Mouse (Mus musculus) kidney, embryonic 16.5 days (tissue): ENCODE measurements around the gene Zfp42. TPM values are rescaled to one million over a fixed set of nuclear protein-coding genes. Genes with fewer than 3 reads are reported as not detected.

Source experiments
- ATAC-seq: fragments of 200-750 bp; cut with Nextera tagmentation; 2 replicates; pipeline ENCODE4 v1.8.0; 2017; ENCODE audit warnings: moderate TSS enrichment; ENCODE audit not compliant: low FRiP score, low TSS enrichment
- H3K27ac ChIP-seq: fragments of 300-500 bp; sonication (generic); 2 replicates; pipeline ENCODE4 v1.5.1; 2014; ENCODE audit warnings: low read length
- H3K27me3 ChIP-seq: fragments of 300-500 bp; sonication (generic); 2 replicates; pipeline ENCODE4 v1.6.1; 2014; ENCODE audit warnings: low read length, control low read depth, mixed read lengths; ENCODE audit not compliant: insufficient read depth
- H3K36me3 ChIP-seq: fragments of 300-500 bp; sonication (generic); 2 replicates; pipeline ENCODE4 v1.6.1; 2014; ENCODE audit warnings: low read length, control low read depth, mixed read lengths; ENCODE audit not compliant: insufficient read depth
- H3K4me1 ChIP-seq: fragments of 300-500 bp; sonication (generic); 2 replicates; pipeline ENCODE4 v1.6.1; 2014; ENCODE audit warnings: low read length, control low read depth, mixed read lengths; ENCODE audit not compliant: insufficient read depth
- H3K4me2 ChIP-seq: fragments of 300-500 bp; sonication (generic); replicated peaks from 2 replicates; pipeline ENCODE4 v1.6.1; 2014; ENCODE audit warnings: low read depth, low read length
- H3K4me3 ChIP-seq: fragments of 300-500 bp; sonication (generic); 2 replicates; pipeline ENCODE4 v1.5.1; 2014; ENCODE audit warnings: mild to moderate bottlenecking, low read length
- H3K9ac ChIP-seq: fragments of 300-500 bp; sonication (generic); replicated peaks from 2 replicates; pipeline ENCODE4 v1.6.1; 2014; ENCODE audit warnings: low read length
- H3K9me3 ChIP-seq: fragments of 300-500 bp; sonication (generic); 2 replicates; pipeline ENCODE4 v1.6.1; 2016; ENCODE audit warnings: low read length, control low read depth
- WGBS: fragments of 180-500 bp; shearing (Covaris S2); extraction: QIAGEN DNeasy Blood & Tissue Kit; methylation state at CpG from one replicate; pipeline ENCODE4 v1.1.7; 2014; 5-methylcytosine and 5-hydroxymethylcytosine counted together
- polyA plus RNA-seq: library from polyadenylated mRNA; unstranded; fragments of >200 nt; fragmentation: Nextera tagmentation; extraction: Ambion mirVana; gene quantifications from 2 replicates; pipeline ENCODE4 v1.2.1, GENCODE M21; 2015

Zfp42 gene
- polyA plus RNA-seq, 1 experiment from 2014 or later, result not detected

DNA sequence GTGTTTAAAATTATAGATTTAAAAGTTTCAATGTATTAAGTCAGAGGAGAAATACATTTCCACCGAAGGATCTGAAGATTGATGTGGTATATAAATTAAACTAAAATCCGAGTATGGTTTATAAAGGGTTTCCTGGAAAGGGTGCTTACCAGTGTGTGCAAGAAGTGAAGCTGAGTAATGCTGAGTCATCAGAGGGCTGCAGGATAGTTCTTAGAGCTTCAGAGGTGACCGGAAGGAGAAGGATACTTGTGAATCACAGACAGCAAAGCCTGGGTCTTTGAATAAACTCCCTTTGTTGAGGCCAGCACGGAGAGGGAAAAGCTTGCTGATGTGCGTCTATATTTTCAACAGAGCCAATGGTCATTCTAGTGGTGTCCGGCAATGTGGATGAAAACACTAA, 45.8 kb downstream of the Zfp42 start:
- H3K36me3 ChIP-seq, result no peaks in the 10 kb centered on the region
- H3K9me3 ChIP-seq, result no peaks in the 10 kb centered on the region
- ATAC-seq, result no peak
- H3K27ac ChIP-seq, result no peak overlapping the region
- WGBS, result 81% methylated on average over 6 of the region's 6 CpGs
- H3K4me2 ChIP-seq, result no peak overlapping the region
- no peak overlapping the region for H3K9ac ChIP-seq
- H3K27me3 ChIP-seq, result no peaks in the 10 kb centered on the region
- H3K4me1 ChIP-seq, result no peaks in the 10 kb centered on the region
- no peak overlapping the region for H3K4me3 ChIP-seq

DNA sequence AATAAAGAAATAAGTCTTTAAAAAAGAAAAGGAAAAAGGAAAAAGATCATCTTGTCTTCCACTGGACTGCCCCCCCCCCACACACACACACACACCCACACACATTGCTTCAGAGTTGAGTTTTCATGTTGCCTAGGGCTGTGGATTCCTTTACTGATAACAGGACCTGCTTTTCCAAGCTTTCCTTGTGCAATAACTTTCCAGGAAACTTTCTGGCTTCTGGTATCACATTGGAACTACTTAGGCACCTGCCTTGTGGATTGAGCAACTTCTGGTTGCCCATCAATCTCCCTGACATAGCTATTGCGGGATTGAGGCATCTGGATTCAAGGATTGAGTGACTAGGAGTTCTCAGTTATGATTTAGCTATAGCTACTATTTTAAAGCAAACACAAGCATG, 48.9 kb downstream of the Zfp42 start:
- H3K27me3 ChIP-seq, result no peaks in the 10 kb centered on the region
- no peak overlapping the region for H3K9ac ChIP-seq
- no peaks in the 10 kb centered on the region for H3K9me3 ChIP-seq
- no peak for ATAC-seq
- no peaks in the 10 kb centered on the region for H3K4me1 ChIP-seq
- H3K4me2 ChIP-seq, result no peak overlapping the region
- H3K36me3 ChIP-seq, result no peaks in the 10 kb centered on the region
- 77% methylated on average over 1 of the region's 1 CpGs for WGBS
- no peak overlapping the region for H3K4me3 ChIP-seq
- no peak overlapping the region for H3K27ac ChIP-seq

DNA sequence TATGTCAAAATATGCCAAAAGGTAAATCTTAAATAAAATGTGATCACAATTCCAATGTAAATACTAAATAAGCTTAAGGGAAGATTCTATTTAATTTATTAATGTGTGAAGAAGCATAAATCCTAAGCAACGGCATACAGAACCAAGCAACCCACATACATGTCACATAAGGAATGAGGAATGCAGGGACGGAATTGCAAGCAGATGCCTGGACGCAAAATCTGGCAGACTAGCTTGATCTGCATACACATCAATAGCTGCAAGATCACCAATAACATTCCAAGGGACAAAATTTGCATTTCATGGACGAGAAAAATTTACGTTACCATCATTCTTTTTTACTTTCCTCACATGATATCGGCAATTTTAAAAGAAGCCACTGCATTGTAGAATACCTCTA, 51.1 kb downstream of the Zfp42 start:
- no peak for ATAC-seq
- Histone ChIP-seq H3K9ac (no peak overlapping the region), H3K4me3 (no peak overlapping the region), H3K9me3 (no peaks in the 10 kb centered on the region), H3K4me2 (no peak overlapping the region), H3K4me1 (no peaks in the 10 kb centered on the region), H3K27me3 (no peaks in the 10 kb centered on the region), H3K27ac (no peak overlapping the region), H3K36me3 (no peaks in the 10 kb centered on the region)
- WGBS, result 79% methylated on average over 6 of the region's 6 CpGs

DNA sequence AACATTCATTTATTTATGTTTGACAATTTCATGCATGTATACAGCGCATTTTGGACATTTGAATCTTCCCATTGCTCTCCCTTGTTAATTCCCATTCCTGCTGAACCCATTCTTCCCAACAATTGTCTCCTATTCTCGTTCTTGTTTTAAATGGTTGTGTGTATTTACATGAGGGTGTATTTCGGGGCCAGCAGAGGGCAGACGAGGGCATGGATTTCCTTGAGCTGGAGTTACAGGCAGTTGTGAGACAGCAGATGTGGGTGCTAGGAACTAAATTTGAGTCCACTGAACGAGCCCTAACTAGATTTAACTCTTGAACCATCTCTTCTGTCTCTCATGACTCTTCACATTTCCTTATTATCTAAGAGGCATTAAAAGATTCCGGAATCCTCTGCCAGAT, 55.1 kb downstream of the Zfp42 start:
- H3K9ac ChIP-seq, result no peak overlapping the region
- H3K36me3 ChIP-seq, result no peaks in the 10 kb centered on the region
- H3K27me3 ChIP-seq, result no peaks in the 10 kb centered on the region
- H3K27ac ChIP-seq, result no peak overlapping the region
- WGBS, result 79% methylated on average over 6 of the region's 6 CpGs
- no peak for ATAC-seq
- H3K9me3 ChIP-seq, result no peaks in the 10 kb centered on the region
- no peak overlapping the region for H3K4me3 ChIP-seq
- no peak overlapping the region for H3K4me2 ChIP-seq
- no peaks in the 10 kb centered on the region for H3K4me1 ChIP-seq

- H3K27me3 ChIP-seq, result no peaks in the 10 kb centered on the region
- no peak overlapping the region for H3K4me2 ChIP-seq
- no peaks in the 10 kb centered on the region for H3K4me1 ChIP-seq
- H3K27ac ChIP-seq, result no peak overlapping the region
- WGBS, result 75% methylated on average over 8 of the region's 8 CpGs
- H3K9me3 ChIP-seq, result no peaks in the 10 kb centered on the region
- H3K9ac ChIP-seq, result no peak overlapping the region
- no peak overlapping the region for H3K4me3 ChIP-seq
- no peaks in the 10 kb centered on the region for H3K36me3 ChIP-seq
- ATAC-seq, result no peak
Observed at GRCm38 (mm10) chr8:43248707-43249106, 58.1 kb downstream of the Zfp42 start.

Other genes with a start within 250 kb of the Zfp42 start
- gene Triml1, start 165.5 kb downstream of the Zfp42 start, polyA plus RNA-seq, result not detected in 2 replicates
- not detected in 2 replicates for gene Triml2, start 126.4 kb downstream of the Zfp42 start, polyA plus RNA-seq
- gene Adam26b, start 221.1 kb upstream of the Zfp42 start, polyA plus RNA-seq, result not detected in 2 replicates